Mouse (Mus musculus) layer of hippocampus, postnatal 25 days (tissue): Measurements from ENCODE around the gene BC052040. TPM values are rescaled to one million over a fixed set of nuclear protein-coding genes. Genes with fewer than 3 reads are reported as not detected.

Experiments
- DNase-seq, 2 experiments: peaks; one replicate each; pipeline ENCODE4 v3.0.0; 2022; ENCODE audit warnings: mixed read lengths in 2 of 2, low spot score in 1 of 2; ENCODE audit errors: extremely low spot score in 1 of 2
- total RNA-seq, 2 experiments: library from RNA; stranded (reverse); gene quantifications; 2 replicates each; pipeline ENCODE4 v1.2.3; 2021

The BC052040 gene
- total RNA-seq, 2 experiments from 2014 or later = 6.6 to 7.0 TPM

- no peak for DNase-seq
These were observed 19.2 kb downstream of the BC052040 start for GRCm38 (mm10) chr2:115600724-115601123.

DNA sequence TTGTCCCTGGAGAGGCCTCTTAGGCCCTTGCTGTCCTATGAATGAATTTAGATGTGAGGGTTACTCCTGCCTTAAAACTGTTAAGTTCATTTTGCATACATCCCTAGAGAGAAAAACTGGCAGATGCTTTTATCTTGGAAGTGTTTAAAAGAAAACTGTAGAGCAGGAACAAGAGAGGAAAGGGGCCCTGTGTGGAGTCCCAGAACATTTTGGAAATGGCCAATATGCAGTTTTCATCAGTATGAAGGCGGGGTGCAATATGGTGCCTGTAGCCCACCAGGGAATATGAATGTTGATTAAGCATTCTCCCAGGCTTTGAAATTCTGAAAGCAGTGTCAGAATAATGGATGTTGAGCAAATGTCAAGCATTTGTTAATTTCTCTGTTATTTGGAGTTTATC, 19.8 kb downstream of the BC052040 start:
- DNase-seq = no peak

DNA sequence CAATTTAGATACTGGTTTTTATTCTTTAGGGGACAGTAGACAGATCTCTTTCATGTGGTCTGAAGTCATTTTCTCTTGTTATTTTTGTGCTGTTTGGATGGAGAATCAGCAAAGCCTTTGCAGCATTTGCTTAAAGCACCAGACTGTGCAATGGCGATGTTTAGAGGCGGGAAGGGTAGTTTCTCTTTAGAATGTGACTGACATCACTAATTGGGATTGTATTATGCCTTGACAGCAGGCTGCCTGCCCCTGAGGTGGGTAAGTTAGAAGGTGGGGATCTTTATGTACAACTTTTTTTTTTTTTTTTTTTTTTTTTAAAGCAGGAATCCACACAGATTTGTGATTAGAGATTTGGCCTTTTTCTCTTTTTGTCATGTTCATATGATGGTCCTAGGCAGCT, 20.6 kb downstream of the BC052040 start:
- DNase-seq = no peak

DNA sequence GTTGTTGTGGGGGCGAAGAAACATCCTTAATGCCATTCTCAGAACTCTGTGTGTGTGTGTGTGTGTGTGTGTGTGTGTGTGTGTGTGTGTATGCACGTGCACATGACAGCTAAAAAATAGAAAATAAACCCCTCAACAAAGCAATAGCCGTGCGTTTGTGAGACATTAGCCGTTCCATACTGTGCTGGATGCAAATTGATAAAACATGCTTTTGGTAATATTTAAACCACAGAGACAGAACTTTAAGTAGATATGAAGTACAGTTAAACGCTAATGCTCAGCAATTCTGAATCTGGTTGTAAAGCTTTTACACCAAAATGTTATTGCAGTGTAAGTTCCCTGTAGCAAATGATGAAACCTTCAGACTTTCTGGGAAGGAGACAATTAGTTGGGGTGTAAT, 22.6 kb downstream of the BC052040 start:
- DNase-seq = no peak

DNA sequence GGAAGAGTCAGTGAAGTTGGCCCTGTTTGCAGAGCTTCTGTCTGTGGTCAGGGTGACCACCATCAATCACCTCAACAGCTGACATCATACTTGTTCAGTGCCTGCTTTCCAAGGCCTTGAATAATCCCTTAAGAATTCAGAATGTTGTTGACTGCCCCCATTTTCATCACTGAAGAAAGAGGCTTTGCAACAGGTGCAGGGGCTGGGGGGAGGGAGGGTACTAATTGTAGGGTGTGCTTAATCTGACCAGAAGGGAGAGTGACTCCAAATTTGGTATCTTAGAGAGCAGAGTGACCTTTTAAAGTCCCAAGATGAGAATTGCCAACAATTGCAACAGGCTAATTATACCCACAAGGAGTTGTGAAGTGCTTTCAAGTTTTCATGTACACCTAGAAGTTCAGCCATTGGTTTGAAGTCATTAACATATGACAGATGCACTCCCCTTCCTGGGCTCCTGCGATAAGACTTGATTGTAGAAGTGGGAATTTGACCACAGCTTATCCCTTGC, 24.4 kb downstream of the BC052040 start:
- DNase-seq = no peak

GRCm38 (mm10) chr2:115609020-115609419, 27.5 kb downstream of the BC052040 start:
- no peak for DNase-seq

- DNase-seq = no peak
These were observed 28.6 kb downstream of the BC052040 start for GRCm38 (mm10) chr2:115610092-115610491.

DNA sequence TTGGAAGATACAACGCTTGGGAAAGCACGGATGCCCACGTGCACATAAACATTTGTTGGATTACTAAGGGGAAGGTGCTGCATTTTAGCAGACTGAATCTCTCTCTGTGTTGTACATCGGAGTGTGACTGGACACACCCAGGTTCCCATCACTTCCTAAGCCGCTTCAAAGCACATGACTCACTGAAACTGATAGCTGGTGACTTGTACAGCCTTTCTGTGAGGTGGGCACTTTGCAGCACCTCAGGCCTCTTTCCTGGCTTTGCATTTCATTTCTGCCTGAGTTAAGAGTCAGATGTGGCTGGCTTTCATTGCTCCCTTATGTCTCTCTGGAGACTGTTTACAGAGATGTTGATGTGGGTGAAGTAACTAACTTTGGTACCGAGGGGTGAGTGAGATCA, 29.0 kb downstream of the BC052040 start:
- DNase-seq = no peak

DNA sequence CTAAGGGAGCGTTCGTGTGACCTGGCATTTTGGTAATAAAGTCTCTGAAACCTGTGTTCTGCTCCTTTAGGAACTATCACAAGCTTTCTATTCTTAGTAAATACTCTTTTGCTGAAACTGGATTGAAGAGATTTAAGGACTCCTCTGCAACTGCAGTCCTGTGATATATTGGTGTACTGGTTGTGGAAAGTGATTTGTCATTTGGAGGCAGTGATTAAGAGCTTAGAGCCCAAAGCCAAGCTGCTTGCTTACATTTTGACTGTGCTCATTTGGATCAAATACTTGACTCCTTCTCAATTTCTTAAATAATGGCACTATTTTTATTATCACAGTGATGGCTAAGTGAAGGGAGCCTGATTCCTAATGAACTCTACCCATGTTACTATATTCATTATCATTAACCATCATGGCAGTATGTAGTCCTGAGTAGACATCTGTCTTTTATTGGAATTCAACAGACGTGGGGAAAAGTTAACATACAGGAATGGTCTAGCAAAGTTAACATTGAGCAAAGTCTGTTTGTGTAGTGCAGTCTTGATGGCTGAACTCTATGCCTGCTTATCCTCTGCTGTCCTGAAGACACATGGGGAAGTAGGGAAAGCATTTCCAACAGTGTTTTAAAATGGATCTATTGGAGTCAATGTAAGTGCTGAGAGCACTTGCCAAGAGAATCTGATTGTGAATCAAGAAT, 32.5 kb downstream of the BC052040 start:
- no peak for DNase-seq

- DNase-seq = no peak
These were observed 47.0 kb downstream of the BC052040 start for GRCm38 (mm10) chr2:115628471-115628870.

DNA sequence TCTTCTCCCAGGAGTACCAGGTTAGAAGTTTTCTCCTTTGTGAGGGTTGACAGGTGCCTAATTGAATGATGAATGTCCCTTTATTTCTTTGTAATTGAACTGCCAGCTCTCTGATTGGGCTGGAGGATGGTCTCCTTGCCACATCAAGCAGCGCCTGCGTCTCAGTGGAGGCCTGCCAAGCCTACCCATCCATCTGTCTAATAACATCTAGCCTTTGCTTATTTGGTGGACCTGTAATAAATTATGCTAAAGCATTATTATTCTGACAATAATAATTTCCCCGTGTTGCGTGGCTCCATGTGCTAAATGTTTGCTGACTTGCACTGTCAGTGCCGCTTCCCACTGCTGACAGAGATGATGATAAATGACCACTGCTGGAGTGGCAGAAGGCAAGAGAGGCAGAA, 49.5 kb downstream of the BC052040 start:
- DNase-seq = no peak

- DNase-seq = no peak
These were observed 50.3 kb downstream of the BC052040 start for GRCm38 (mm10) chr2:115631826-115632225.

- DNase-seq = no peak
These were observed 68.7 kb downstream of the BC052040 start for GRCm38 (mm10) chr2:115650203-115650602.

DNA sequence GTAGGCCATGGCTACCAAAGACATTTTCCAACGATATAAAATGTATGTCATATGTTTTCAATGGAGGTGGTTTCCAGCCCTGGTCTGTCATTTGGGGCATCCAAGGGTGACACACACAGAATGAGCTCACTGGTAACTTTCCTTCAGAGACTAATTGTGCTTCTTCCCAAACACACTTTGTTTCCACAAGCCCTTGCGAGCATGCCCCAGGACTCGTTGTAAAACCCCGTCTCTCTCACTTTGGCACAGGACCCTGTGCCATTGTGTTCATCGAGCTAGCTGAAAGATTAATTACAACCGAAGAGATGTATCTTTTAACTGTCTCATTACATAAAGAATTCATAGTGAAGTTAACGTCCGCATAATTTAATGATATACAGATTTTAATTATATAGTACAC, 78.2 kb downstream of the BC052040 start:
- no peak for DNase-seq

- no peak for DNase-seq
These were observed 79.0 kb downstream of the BC052040 start for GRCm38 (mm10) chr2:115660213-115661120.

- no peak for DNase-seq
These were observed 86.0 kb downstream of the BC052040 start for GRCm38 (mm10) chr2:115667516-115667915.

- DNase-seq = no peak
These were observed 91.6 kb downstream of the BC052040 start for GRCm38 (mm10) chr2:115673054-115673660.

- no peak for DNase-seq
These were observed 97.3 kb downstream of the BC052040 start for GRCm38 (mm10) chr2:115678786-115679185.

DNA sequence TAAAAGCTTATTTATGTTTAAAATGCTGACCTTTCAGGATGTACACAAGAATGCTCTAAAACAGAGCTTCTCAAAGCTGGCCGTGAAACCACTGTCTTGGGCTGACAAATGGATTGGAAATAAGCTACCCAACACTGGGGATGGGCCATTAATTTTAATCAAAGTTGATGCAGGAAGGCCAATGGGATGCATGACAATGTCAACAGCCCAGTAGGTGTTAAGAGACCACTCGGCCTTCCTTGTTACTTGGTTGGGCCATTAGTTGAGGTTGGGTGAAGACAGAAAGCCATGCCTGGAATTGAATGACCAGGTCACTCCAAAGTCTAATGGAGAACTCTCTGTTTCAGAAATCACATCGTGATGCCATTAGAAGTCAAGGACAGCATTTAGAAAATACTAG, 103.7 kb downstream of the BC052040 start:
- no peak for DNase-seq

- DNase-seq = no peak
These were observed 106.1 kb downstream of the BC052040 start for GRCm38 (mm10) chr2:115687612-115688011.

DNA sequence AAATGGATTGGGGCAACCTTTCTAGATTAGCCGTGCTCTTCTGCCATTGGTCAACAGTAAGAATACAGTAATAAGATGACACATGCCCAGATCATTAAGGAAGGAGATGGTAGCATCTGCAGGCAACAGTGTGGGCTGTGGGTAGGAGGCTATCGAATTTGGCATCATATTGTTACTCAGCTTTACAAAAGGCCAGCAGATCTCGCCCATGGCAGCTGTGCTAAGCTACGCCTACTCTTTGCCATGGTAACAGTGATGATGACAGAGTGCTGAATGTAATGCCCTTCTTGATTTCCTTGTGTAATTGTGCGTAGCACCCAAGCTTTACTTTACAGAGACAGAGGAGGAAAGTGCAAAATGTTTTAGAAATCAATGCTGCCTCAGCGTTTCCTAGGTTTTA, 106.8 kb downstream of the BC052040 start:
- peak in 1 of 2 experiments; percentile 18 for DNase-seq
